Mouse (Mus musculus): ENCODE data around the gene Slc30a7. TPM values are rescaled to one million over a fixed set of nuclear protein-coding genes. Genes with fewer than 3 reads are reported as not detected.

Slc30a7 gene
- total and polyA plus RNA-seq, 3 experiments = 8.1 to 19.1 TPM; not detected in 1

- H3K4me1 ChIP-seq (ENCODE audit: control insufficient read depth in 1 of 2, insufficient read depth in 2 of 2, low read length in 2 of 2) = peaks cover 0 to 4% of the 10 kb centered on the region in 2 experiments; a peak in 3 of 4 replicates
- no peak for TF ChIP-seq POLR2A (IDR thresholded peaks at IDR 0.05; ENCODE audit: control insufficient read depth in 1 of 2, insufficient read depth in 1 of 2, low read depth in 1 of 2, low read length in 2 of 2, poor library complexity in 1 of 2)
- TF ChIP-seq USF2 (IDR thresholded peaks at IDR 0.05; ENCODE audit: borderline replicate concordance in 1 of 2, insufficient read depth in 1 of 2, low read depth in 1 of 2, low read length in 2 of 2) = no peak
- no peak for TF ChIP-seq BHLHE40 (IDR thresholded peaks at IDR 0.05; ENCODE audit: borderline replicate concordance, low read depth, low read length)
- TF ChIP-seq POLR2AphosphoS5 (IDR thresholded peaks at IDR 0.05; ENCODE audit: borderline replicate concordance, low read depth, low read length) = no peak
- no peak for TF ChIP-seq USF1 (IDR thresholded peaks at IDR 0.05; ENCODE audit: low read depth, low read length)
- TF ChIP-seq KAT2A (conservative IDR thresholded peaks at IDR 0.05; ENCODE audit: low read depth, low read length) = no peak
- TF ChIP-seq CHD2 (IDR thresholded peaks at IDR 0.05; ENCODE audit: low read length) = no peak
- TF ChIP-seq MAFK (IDR thresholded peaks at IDR 0.05; ENCODE audit: borderline replicate concordance, low read depth, low read length) = no peak
- no peak for TF ChIP-seq MEF2A (IDR thresholded peaks at IDR 0.05; ENCODE audit: extremely low read depth, insufficient replicate concordance, low read depth, low read length, poor library complexity, severe bottlenecking)
- no peak for TF ChIP-seq SIN3A (IDR thresholded peaks at IDR 0.05; ENCODE audit: low read length)
- no peak for TF ChIP-seq NRF1 (IDR thresholded peaks at IDR 0.05; ENCODE audit: insufficient read depth, low read depth, low read length, poor library complexity, severe bottlenecking)
- TF ChIP-seq ETS1 (IDR thresholded peaks at IDR 0.05; ENCODE audit: low read depth, low read length) = no peak
- no peak for TF ChIP-seq MXI1 (IDR thresholded peaks at IDR 0.05; ENCODE audit: low read depth, low read length)
- no peak for TF ChIP-seq HCFC1 (IDR thresholded peaks at IDR 0.05; ENCODE audit: low read depth, low read length)
- no peak for TF ChIP-seq ZMIZ1 (IDR thresholded peaks at IDR 0.05; ENCODE audit: low read depth, low read length)
- TF ChIP-seq MYC (IDR thresholded peaks at IDR 0.05; ENCODE audit: low read depth, low read length) = no peak
- no peak overlapping the region for H3K4me3 ChIP-seq (ENCODE audit: control insufficient read depth in 1 of 2, insufficient read depth in 1 of 2, low read depth in 2 of 2, low read length in 2 of 2)
- no peak overlapping the region for H3K27ac ChIP-seq (ENCODE audit: control insufficient read depth, low read depth, low read length)
- DNase-seq (ENCODE audit: low read depth, low spot score) = no peak
- no peaks in the 10 kb centered on the region for H3K79me2 ChIP-seq (ENCODE audit: control insufficient read depth, insufficient read depth, low read length, poor library complexity)
- H3K9ac ChIP-seq (ENCODE audit: control insufficient read depth, low read depth, low read length, poor library complexity, severe bottlenecking) = no peak overlapping the region
- H3K36me3 ChIP-seq (ENCODE audit: control insufficient read depth in 1 of 2, insufficient read depth in 2 of 2, low read length in 2 of 2) = peaks cover 9 to 10% of the 10 kb centered on the region in 2 experiments
- no peaks in the 10 kb centered on the region for H3K27me3 ChIP-seq (ENCODE audit: control insufficient read depth in 1 of 2, insufficient read depth in 2 of 2, low read length in 2 of 2)
- H3K9me3 ChIP-seq (replicated peaks; ENCODE audit: insufficient read depth, low read length) = no peaks in the 10 kb centered on the region
Observed at GRCm38 (mm10) chr3:115951221-115951620, 56.0 kb downstream of the Slc30a7 start.

- Histone ChIP-seq H3K27me3 (ENCODE audit: control insufficient read depth in 1 of 2, insufficient read depth in 2 of 2, low read length in 2 of 2) (no peaks in the 10 kb centered on the region), H3K27ac (ENCODE audit: control insufficient read depth, low read depth, low read length) (no peak overlapping the region), H3K4me3 (ENCODE audit: control insufficient read depth in 1 of 2, insufficient read depth in 1 of 2, low read depth in 2 of 2, low read length in 2 of 2) (no peak overlapping the region), H3K79me2 (ENCODE audit: control insufficient read depth, insufficient read depth, low read length, poor library complexity) (no peaks in the 10 kb centered on the region), H3K9me3 (replicated peaks; ENCODE audit: insufficient read depth, low read length) (no peaks in the 10 kb centered on the region), H3K36me3 (ENCODE audit: control insufficient read depth in 1 of 2, insufficient read depth in 2 of 2, low read length in 2 of 2) (peaks cover 9 to 10% of the 10 kb centered on the region in 2 experiments), H3K4me1 (ENCODE audit: control insufficient read depth in 1 of 2, insufficient read depth in 2 of 2, low read length in 2 of 2) (peaks cover 0 to 4% of the 10 kb centered on the region in 2 experiments; a peak in 3 of 4 replicates), H3K9ac (ENCODE audit: control insufficient read depth, low read depth, low read length, poor library complexity, severe bottlenecking) (no peak overlapping the region)
- DNase-seq (ENCODE audit: low read depth, low spot score) = peak; percentile 61
- TF ChIP-seq ZNF384 (IDR thresholded peaks at IDR 0.05; ENCODE audit: low read depth, low read length) = no peak
- no peak for TF ChIP-seq MYB (IDR thresholded peaks at IDR 0.05; ENCODE audit: low read depth, low read length)
- TF ChIP-seq NRF1 (IDR thresholded peaks at IDR 0.05; ENCODE audit: insufficient read depth, low read depth, low read length, poor library complexity, severe bottlenecking) = no peak
- TF ChIP-seq MEF2A (IDR thresholded peaks at IDR 0.05; ENCODE audit: extremely low read depth, insufficient replicate concordance, low read depth, low read length, poor library complexity, severe bottlenecking) = no peak
- peak; percentile 69 for TF ChIP-seq TAL1 (IDR thresholded peaks at IDR 0.05; ENCODE audit: low read length)
- no peak for TF ChIP-seq KAT2A (conservative IDR thresholded peaks at IDR 0.05; ENCODE audit: low read depth, low read length)
- TF ChIP-seq SIN3A (IDR thresholded peaks at IDR 0.05; ENCODE audit: low read length) = no peak
- TF ChIP-seq TCF12 (IDR thresholded peaks at IDR 0.05; ENCODE audit: low read depth, low read length) = peak; percentile 27; the same call in 1 of the 2 replicates
- no peak for TF ChIP-seq ZKSCAN1 (IDR thresholded peaks at IDR 0.05; ENCODE audit: low read depth, low read length)
- no peak for TF ChIP-seq SMC3 (IDR thresholded peaks at IDR 0.05; ENCODE audit: low read depth, low read length)
- no peak for TF ChIP-seq MAX (IDR thresholded peaks at IDR 0.05; ENCODE audit: low read length)
- no peak for TF ChIP-seq UBTF (IDR thresholded peaks at IDR 0.05; ENCODE audit: borderline replicate concordance, insufficient read depth, low read depth, low read length)
- no peak for TF ChIP-seq NELFE (IDR thresholded peaks at IDR 0.05; ENCODE audit: low read depth, low read length)
- TF ChIP-seq EP300 (IDR thresholded peaks at IDR 0.05; ENCODE audit: low read depth in 1 of 2, low read length in 2 of 2) = peak; percentile 49 to 60; a peak in 3 of 4 replicates
- TF ChIP-seq MXI1 (IDR thresholded peaks at IDR 0.05; ENCODE audit: low read depth, low read length) = no peak
- TF ChIP-seq MYC (IDR thresholded peaks at IDR 0.05; ENCODE audit: low read depth, low read length) = no peak
- TF ChIP-seq ELF1 (IDR thresholded peaks at IDR 0.05; ENCODE audit: low read depth, low read length) = no peak
Observed at GRCm38 (mm10) chr3:115949921-115950877, 57.0 kb downstream of the Slc30a7 start.

Measured in MEL (cell line).